Comparison of ENCODE assay signal across 9 mouse cellular contexts in genomic region chr3:97394289-97394688, GRCm38 (mm10). TPM values are rescaled to one million over a fixed set of nuclear protein-coding genes. Genes with fewer than 3 reads are reported as not detected.
DNase-seq lines count a peak whose midpoint lies in the region; TF ChIP-seq lines count a peak whose summit lies in the region.
"Had no signal": no experiment of that assay in that cellular context is flagged by ENCODE, and none has a peak within 500 bp of the region (broad histone marks: within the 10 kb centered on the region; RNA-seq: fewer than 3 reads in every experiment).

No protein-coding gene starts in this region.

- H3K9me3 ChIP-seq in E14TG2a.4 (ENCODE audit: low read length), result no peaks in the 10 kb centered on the region
- H3K9me3 ChIP-seq: neural tube, embryonic 13.5 days had no signal

- TF ChIP-seq POLR2A in cortical plate, adult 2 months (IDR thresholded peaks at IDR 0.05; ENCODE audit: extremely low read depth, insufficient read depth, low read length), result no peak

- no peak overlapping the region for H3K27ac ChIP-seq in cortical plate, adult 2 months (ENCODE audit: insufficient read depth, low read length)
- H3K27ac ChIP-seq: neural tube, embryonic 13.5 days had no signal

- peak; percentile 23 to 49 for DNase-seq in cerebellum, postnatal 14 days
- DNase-seq in cerebellum, adult 9-11 months, result no peak
- peak; percentile 4 for DNase-seq in layer of hippocampus, adult 11-12 months (ENCODE audit: low spot score)
- DNase-seq in layer of hippocampus, postnatal 14 days (ENCODE audit: low spot score in 2 of 2), result no peak
- DNase-seq in lung, postnatal 36 days, result peak; percentile 20
- DNase-seq in thymus, postnatal 36 days, result peak; percentile 9 to 14

- no peaks in the 10 kb centered on the region for H3K27me3 ChIP-seq in E14TG2a.4 (ENCODE audit: insufficient read depth, low read length)
- H3K27me3 ChIP-seq: neural tube, embryonic 13.5 days had no signal

- H3K4me3 ChIP-seq in E14TG2a.4 (replicated peaks; ENCODE audit: low read length), result no peak overlapping the region
- H3K4me3 ChIP-seq in cortical plate, adult 2 months (ENCODE audit: insufficient read depth, low read length), result no peak overlapping the region
- H3K4me3 ChIP-seq: neural tube, embryonic 13.5 days had no signal

- H3K36me3 ChIP-seq in E14TG2a.4 (ENCODE audit: insufficient read depth, low read length), result no peaks in the 10 kb centered on the region
- H3K36me3 ChIP-seq: neural tube, embryonic 13.5 days had no signal

- TF ChIP-seq CTCF in E14TG2a.4 (conservative IDR thresholded peaks at IDR 0.05; ENCODE audit: low read length), result peak; percentile 86
- peak; percentile 67 for TF ChIP-seq CTCF in cortical plate, adult 2 months (IDR thresholded peaks at IDR 0.05; ENCODE audit: extremely low read depth, insufficient read depth, low read length)

- H3K4me1 ChIP-seq in E14TG2a.4 (replicated peaks; ENCODE audit: low read depth, low read length), result no peaks in the 10 kb centered on the region
- H3K4me1 ChIP-seq in cortical plate, adult 2 months (ENCODE audit: control insufficient read depth, insufficient read depth, low read length), result no peaks in the 10 kb centered on the region
- H3K4me1 ChIP-seq: neural tube, embryonic 13.5 days had no signal

RNA-seq across cellular contexts. Expression of gene Olfr1402, which starts 27.5 kb away (rescaled TPM):
- not detected for total RNA-seq in layer of hippocampus, postnatal 14 days (2021)
- not detected in 2 replicates for polyA plus RNA-seq in cortical plate, adult 2 months (2012; rRNA removed)
- polyA plus RNA-seq: neural tube, embryonic 13.5 days had no signal

Comparison
In these comparisons a context has a peak if more than half of its experiments do, and no peak if none do; other contexts are left out.
1. DNase-seq: peak in cerebellum, postnatal 14 days (2 of 2), layer of hippocampus, adult 11-12 months (single experiment), lung, postnatal 36 days (single experiment) and thymus, postnatal 36 days (2 of 2); none in cerebellum, adult 9-11 months (single experiment) and layer of hippocampus, postnatal 14 days (0 of 2).